Mouse (Mus musculus) cerebellum, adult 2 months (tissue): ENCODE results near the gene Zfp870.
"Not testable (repeated sequence)": the region's sequence is repeated elsewhere in the genome, so short reads cannot be mapped to it uniquely, and the experiment has no call there.

Experiments
- CTCF ChIP-seq: fragments of 200-500 bp; IDR thresholded peaks from 2 replicates; pipeline ENCODE4 v1.5.1; 2011; ENCODE audit warnings: low read depth, mild to moderate bottlenecking, control low read depth, low read length, moderate library complexity, borderline replicate concordance; ENCODE audit not compliant: insufficient read depth
- POLR2A ChIP-seq: fragments of 200-500 bp; IDR thresholded peaks from 2 replicates; pipeline ENCODE4 v1.6.1; 2011; ENCODE audit warnings: low read length, control low read depth, borderline replicate concordance; ENCODE audit not compliant: insufficient read depth

DNA sequence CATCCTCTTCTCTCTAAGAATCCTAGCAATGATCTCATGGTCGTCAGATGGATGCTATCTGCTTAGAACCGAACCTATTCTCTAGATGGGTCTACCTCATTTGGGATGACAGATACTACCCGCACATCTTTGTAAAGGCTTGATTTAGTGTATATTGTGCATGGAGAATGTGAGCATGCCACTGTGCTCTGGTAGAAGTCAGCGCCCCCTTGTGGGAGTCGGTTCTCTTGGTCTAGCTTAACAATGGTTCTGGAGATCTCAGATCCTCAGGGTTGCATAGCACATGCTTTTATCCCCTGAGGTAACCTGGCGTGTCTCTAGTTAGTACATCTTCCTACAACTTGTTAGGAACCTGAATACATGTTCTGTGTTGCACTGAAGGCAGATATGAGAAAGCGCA, 24.2 kb downstream of the Zfp870 start:
- not testable (repeated sequence) for TF ChIP-seq CTCF, POLR2A
